Mouse (Mus musculus) megakaryocyte, embryonic 14.5 days (primary cell): ENCODE measurements at regions not wholly inside any gene's neighbourhood (a gene's known extent, or its start where the extent isn't known, plus 50 kb on each side); places are given as distances from the start of the nearest gene placed in this dataset.

Source experiments
- FLI1 ChIP-seq: IDR thresholded peaks from 2 replicates; pipeline ENCODE4 v1.6.1; 2012; ENCODE audit warnings: low read length, inconsistent platforms, mixed read lengths
- GATA1 ChIP-seq: IDR thresholded peaks from 3 replicates; pipeline ENCODE4 v1.6.1; 2012; ENCODE audit warnings: mixed read lengths, low read length, inconsistent platforms, borderline replicate concordance

DNA sequence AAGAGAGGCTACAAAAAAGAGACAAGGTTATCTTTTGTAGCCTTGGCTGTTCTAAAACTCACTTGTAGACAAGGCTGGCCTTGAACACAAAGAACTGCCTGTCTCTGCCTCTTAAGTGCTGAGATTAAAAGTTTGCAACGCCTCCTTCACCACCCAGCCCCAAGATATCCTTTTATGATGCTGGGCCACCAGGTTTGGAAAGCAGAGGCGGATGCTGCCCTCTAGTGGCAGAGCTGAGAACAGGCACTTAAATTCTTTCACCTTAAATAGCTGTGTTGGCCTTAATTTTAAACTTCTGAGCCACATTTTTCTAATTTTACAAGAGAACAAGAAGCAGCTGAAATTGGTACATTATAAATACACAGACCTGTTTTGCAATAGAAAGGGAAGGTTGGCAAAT, 82.5 kb upstream of the Tmem132d start:
- TF ChIP-seq FLI1 (no peak), GATA1 (no peak)
